Mouse (Mus musculus) gastrocnemius, adult 18-20 months (tissue): ENCODE results near the gene Cenpk. TPM values are rescaled to one million over a fixed set of nuclear protein-coding genes. Genes with fewer than 3 reads are reported as not detected.

Experiments used
- total RNA-seq, 2 experiments: library from RNA; stranded (reverse); gene quantifications; 2 replicates each; pipeline ENCODE4 v1.2.3; 2021

Cenpk gene
- total RNA-seq, 2 experiments from 2014 or later, result 0.25 to 0.50 TPM

Other genes starting within 250 kb of the Cenpk start
- gene Nln, start 119.0 kb upstream of the Cenpk start, total RNA-seq, result 1 to 10 TPM; 4.7 to 7.0 TPM
- under 1 TPM; 0.30 to 0.57 TPM for gene Sgtb, start 118.9 kb upstream of the Cenpk start, total RNA-seq
- gene Trappc13, start 50.1 kb upstream of the Cenpk start, total RNA-seq, result 10 to 100 TPM; 29.0 to 29.8 TPM
- gene Trim23, start 49.8 kb upstream of the Cenpk start, total RNA-seq, result 10 to 100 TPM; 24.8 to 26.5 TPM
- gene Ppwd1, start 232 bp downstream of the Cenpk start, total RNA-seq, result 1 to 10 TPM; 7.8 to 7.9 TPM
- 1 to 10 TPM; 1.1 to 1.7 TPM for gene Adamts6, start 59.2 kb downstream of the Cenpk start, total RNA-seq